Mouse (Mus musculus): ENCODE results near the gene Mbnl2.

Gene Mbnl2

DNA sequence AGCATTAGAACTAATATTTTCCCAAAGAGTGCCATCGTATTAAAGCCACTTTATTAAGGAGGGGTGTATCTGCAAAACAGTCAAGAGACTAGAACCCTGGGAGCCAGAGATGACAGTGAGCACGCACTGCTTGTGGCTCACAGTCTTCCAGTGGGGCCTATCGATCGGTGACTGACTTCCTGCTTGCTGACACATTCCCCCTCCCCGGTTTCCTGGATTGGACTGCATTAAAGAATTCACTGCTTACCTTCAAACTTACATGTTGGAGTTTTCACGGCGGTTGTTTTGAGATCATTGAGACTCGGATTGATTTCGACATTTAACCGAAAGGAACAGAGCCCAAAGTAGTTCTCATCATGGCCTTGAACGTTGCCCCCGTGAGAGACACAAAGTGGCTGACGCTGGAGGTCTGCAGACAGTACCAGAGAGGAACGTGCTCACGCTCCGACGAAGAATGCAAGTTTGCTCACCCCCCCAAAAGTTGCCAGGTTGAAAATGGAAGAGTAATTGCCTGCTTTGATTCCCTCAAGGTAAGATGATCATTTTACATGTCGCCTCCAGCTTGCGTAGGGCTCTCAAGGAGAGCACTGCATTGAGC is 49.5 kb downstream of the Mbnl2 start:
- DNase-seq (ENCODE audit: low spot score in 2 of 2): no peak

DNA sequence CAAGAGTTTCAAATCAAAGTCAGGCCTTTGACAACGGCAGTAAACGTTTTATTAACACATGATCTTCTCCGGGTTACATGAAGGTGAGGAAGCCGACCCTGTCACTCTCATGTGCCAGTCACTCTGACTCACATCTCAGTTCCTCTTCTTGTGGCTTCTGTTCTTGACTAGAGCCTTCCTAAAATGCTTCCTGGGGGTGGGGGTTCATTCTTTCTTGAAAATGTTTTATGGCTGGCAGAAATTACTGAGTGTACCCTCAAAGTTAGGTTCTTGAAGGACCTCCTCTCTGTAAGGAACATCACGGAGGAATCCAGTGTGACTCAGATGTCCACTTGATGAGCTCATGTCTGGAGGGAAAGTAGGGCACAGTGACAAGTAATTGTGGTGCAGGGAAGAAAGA is 50.2 kb downstream of the Mbnl2 start:
- DNase-seq (ENCODE audit: low spot score in 2 of 2): no peak

DNA sequence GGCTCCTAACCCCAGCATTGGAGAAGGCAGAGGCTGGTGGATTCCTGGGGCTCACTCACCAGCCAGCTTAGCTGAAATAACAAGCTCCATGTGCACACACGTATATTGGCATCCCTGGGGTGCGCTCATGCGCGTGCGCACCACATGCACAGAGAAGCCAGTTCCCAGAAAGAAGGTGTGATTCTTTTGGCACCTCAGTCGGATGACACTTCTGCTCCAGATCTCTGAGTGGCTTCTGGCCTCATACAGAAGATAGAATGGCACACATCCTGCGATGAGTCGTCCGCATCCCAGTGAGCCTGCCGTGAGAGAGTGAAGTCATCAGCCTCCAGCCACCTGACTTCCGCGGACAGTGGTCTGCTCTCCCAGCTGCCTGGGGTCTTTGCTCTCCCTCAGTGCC is 55.0 kb downstream of the Mbnl2 start:
- no peak for DNase-seq (ENCODE audit: low spot score in 2 of 2)

DNA sequence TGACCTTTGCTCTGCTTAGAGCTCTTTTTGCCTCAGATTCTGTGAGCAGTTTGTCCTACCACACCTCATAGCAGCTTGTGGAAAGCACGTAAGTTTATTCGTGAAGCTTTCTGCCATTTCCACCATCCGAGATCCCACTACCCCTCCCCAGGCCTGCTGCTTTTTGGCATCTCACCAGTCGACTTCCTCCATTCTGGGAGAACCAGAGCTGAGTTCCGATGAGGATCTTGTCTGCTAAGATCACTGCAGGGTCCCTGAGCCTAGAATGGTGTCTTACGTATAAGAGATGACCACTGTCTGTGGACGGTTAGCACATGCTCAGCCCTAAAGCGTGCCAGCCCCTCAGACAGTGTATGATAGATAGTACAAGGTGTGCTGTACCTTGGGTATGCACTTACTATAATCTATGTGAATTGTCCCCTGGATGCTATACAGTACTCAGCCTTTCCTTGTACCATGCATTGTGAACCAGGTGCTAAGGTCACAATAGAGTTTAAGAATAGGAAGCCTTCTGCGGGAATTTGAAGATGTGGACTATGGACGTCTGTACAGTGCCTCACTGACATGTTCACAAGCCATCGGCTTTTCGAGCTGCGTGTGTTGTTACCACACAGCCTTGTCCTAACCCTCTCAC is 55.5 kb downstream of the Mbnl2 start:
- DNase-seq (ENCODE audit: low spot score in 2 of 2): no peak

DNA sequence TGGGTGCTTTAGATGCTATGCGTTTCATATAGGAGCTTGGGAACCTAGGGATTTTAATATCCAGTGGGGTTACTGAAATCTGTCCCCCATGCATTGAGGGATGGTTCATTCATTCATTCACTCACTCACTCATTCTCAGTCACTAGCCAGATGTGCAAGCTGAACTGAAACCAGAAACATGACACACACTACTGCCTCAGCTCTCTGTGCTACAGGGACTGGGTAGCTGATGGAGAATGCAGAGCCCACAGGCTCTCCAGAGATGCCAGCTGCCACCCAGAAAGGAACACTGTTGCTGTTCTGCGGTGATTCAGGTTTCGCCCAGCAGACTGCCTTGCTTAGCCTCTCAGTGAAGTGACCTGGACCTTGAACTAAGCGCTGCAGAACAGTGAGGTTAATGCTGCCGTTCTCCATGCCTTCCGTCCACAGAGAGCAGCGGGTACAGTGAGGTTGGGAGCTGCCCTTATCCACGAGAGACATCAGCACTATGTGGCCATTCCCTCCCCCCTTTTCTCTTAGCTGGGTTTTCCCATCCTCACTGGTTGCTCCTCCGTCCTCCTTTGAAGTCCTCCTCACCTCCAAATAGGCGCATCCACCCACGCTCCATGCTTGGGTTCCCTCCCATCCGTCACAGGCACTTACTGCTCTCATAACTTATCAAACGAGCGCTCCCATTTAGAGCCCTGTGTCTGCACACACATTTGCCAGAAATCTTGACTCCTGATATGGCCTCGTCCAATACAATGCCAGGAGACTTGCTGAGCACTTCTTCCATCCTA is 58.2 kb downstream of the Mbnl2 start:
- DNase-seq (ENCODE audit: low spot score in 2 of 2): no peak

DNA sequence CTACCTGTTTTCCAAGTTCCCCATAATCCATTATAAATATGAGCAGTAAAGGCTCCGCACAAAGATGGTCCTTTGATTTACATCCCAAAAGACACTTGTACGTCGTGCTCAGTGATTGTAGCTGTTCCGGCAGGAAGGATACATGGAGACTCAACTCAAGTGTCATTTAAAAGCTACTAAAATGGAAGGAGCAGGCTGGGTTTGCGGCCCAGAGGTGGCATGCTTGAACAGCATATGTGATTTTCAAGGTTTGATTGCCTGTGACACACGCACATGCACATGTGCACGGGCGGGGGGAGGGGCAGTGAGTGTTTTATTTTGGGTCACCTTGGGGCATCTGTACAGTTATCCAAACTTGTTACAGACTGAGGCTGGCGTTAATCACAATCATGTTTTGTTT is 59.9 kb downstream of the Mbnl2 start:
- no peak for DNase-seq (ENCODE audit: low spot score in 2 of 2)

DNA sequence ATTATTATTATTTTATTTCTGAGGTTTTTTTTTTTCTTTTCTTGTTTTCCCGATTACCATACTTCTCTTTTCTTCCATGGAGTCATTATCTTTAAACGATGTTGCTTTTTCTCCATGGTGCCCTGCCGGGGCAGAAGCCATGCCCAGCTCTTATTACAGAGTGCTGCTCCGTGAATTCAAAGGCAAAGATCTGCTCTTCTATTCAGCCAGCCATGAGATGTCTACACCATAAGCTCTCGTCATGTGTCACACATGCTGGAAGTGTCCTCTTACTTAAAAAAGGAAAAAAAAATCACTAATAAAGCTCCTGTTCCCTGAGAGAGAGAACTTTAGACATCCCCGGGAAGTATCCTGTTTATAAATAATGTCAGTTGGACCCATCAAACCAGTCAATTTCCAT is 60.4 kb downstream of the Mbnl2 start:
- DNase-seq (ENCODE audit: low spot score in 2 of 2): no peak

GRCm38 (mm10) chr14:120336380-120336779 is 60.9 kb downstream of the Mbnl2 start:
- DNase-seq (ENCODE audit: low spot score in 2 of 2): no peak

- DNase-seq (ENCODE audit: low spot score in 2 of 2): no peak
Measured at GRCm38 (mm10) chr14:120336841-120337240, 61.4 kb downstream of the Mbnl2 start.

- no peak for DNase-seq (ENCODE audit: low spot score in 2 of 2)
Measured at GRCm38 (mm10) chr14:120337731-120338462, 62.4 kb downstream of the Mbnl2 start.

GRCm38 (mm10) chr14:120338706-120339105 is 63.2 kb downstream of the Mbnl2 start:
- no peak for DNase-seq (ENCODE audit: low spot score in 2 of 2)

- no peak for DNase-seq (ENCODE audit: low spot score in 2 of 2)
Measured at GRCm38 (mm10) chr14:120341912-120342311, 66.4 kb downstream of the Mbnl2 start.

DNA sequence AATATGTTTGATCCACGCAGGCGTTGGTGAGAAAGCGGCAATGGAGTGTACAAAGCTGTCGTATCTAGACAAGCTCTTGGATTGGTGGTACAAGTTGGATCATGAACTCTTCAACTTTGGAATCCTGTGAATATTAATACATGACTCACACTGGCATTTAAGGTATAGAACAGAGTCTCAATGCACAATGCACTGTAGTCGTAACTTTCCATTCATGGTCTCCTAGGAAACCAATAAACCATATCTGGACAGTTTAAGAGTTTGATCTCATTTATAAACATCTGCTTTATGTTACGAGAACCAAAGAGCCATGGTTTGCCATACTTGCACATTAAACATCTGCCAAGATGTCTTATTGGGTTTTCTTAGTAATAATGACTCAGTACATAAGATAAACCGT is 66.9 kb downstream of the Mbnl2 start:
- no peak for DNase-seq (ENCODE audit: low spot score in 2 of 2)

DNA sequence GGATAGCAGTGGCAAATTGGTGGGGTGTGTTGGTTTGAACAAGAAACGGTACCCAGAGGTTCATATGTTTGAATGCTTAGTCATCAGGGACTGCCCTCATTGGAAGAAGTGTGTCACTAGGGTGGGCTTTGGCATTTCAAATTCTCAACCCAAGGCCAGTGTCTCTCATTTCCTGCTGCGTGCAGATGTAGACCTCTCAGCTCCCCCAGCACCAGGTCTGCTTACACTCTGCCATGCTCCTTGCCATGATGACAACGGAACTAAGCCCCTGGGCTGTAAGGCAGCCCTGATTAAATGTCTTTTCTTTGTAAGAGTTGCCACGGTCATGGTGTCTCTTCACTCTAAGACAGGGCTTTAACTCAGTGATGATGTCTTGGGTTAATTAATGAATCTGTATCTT is 69.2 kb downstream of the Mbnl2 start:
- DNase-seq (ENCODE audit: low spot score in 2 of 2): no peak

- no peak for DNase-seq (ENCODE audit: low spot score in 2 of 2)
Measured at GRCm38 (mm10) chr14:120347410-120348315, 72.2 kb downstream of the Mbnl2 start.

DNA sequence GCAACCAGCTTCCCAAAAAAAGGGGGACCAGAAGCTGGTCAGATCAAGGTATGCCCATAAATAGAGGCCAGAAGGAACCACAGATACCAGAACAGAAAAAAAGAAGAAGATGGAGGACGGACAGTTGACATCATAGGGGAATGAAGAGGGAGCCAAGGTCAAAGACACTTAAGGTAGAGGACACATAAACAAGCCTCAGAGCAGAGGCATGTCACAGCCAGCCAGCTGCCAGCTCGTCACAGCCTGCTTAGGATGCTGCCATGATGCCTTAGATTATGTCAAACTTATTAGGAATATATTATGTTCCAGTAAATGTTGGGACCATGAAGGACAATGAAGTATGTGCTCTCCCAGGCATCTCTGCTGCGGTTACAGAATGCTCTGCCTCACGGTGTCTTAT is 73.9 kb downstream of the Mbnl2 start:
- DNase-seq (ENCODE audit: low spot score in 2 of 2): no peak

DNA sequence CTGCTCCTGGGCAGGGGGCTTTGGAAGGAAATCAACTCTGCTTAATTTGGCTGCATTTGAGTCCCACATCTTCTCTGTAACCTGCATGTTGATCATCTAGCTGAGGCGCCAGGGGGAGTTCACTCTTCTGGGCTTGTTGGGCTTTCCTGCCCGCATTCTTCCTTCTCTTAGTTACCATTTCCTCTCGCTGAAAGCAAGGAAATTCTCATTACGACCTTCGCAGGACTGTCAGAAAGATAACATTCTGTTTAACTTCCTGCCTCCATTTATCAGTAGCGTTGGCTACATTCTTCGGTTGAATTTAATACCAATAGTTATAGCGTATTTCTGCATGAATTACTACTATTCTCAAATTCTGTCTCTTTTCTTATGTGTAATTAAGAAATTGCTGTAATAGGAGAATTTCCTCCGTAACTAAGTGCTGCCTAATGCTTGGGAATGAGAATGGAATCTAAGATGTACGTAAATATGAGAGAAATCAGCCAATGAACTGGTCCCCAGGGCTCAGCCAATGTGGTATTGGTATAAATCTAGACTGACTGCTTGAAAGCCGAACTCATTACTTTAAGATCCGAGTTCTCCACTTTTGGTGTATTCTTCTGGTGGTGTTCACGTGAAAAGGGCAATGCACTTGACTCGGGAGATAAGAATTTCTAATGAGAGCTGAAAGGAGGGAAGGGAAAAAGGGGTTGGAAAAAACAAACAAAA is 76.8 kb downstream of the Mbnl2 start:
- no peak for DNase-seq (ENCODE audit: low spot score in 2 of 2)

DNA sequence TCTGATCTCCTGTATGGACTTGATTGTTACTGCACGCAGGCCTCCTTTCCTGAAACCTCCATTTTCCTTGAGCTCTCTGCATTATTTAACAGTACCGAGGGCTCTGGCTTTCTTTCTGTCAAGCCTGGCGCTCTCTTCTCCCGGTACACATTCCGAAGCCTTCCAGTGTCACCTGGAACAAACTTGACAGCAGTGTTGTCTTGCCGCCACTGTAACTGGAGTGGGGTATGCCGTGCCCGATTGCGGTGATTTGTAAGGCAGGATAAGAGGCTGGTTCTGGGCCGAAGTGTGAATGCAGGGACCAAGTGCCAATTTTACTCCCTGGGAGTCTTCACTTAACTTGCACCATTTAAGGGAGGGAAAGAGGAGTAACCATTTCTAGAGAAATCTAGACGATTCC is 77.7 kb downstream of the Mbnl2 start:
- DNase-seq (ENCODE audit: low spot score in 2 of 2): no peak

DNA sequence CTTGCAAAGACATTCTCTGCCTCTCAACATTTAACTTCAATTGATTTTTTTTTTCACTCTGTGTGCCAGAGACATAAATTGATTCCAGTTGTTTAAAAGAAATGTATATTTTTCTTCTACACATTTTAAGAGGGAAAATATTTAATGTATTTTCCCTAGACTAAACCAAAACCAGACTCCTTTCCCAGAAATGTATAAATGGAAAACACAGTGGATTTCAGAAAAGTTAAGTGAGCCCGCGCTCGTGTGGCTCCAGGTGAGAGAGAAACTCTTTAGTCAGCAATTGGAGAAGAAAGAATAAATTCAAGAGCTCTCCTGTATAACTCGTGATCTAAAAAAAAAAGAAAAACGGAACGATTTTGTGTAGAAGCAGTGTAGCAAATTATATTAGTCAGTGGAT is 79.1 kb downstream of the Mbnl2 start:
- DNase-seq (ENCODE audit: low spot score in 2 of 2): no peak

DNA sequence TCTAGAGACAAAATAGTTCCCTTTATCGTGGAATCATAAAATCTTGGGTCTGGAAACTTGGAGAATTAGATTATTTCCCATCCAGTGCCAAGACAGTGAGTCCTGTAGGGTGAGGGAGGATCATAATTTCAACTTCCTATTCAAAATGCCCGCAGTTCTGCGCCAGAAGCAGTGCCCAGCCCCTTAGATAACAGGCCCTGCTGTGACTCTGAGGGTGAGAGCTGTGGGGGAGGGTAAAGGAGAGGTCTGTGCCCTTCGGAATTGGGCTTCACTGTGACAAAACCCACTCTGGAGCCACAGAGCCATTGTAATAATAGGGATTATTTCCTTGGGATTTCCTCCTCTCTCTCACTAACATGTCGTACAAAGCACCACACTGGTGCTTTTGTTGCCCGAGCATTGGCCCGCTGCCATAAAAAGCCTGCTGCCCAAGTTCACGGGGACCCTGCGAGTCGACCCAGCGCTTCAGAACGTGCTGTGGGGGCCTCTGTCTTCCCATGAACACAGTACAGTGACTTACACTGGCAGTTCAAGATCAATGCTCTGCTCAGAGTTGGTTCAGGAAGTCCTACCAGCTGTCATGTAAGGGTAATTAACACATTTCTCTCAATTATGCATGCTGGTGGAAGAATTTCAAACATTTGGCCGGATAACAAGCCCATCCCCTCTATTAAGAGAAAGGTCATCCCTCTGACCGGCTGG is 79.7 kb downstream of the Mbnl2 start:
- no peak for DNase-seq (ENCODE audit: low spot score in 2 of 2)

Measured in spleen, postnatal 10 days (tissue).